Mouse (Mus musculus): ENCODE results near the gene Pex6.

DNA sequence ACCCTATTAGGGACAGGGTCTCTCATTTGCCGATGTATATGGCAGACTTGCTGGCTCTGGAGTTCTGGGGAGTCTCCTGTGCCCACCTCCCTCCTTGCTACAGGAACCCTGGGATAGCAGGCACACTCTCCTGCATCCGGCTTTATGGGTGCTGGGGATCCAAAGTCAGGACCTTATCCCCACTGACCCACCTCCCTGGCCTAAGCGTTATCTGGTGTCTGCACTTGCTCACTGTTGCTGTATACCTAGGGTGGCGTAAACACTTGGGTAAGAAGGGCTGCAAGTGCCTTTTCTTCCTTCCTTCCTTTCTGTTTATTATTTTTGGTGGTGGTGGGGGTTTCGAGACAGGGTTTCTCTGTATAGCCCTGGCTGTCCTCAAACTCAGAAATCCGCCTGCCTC is 30.0 kb downstream of the Pex6 start:
- no peak for TF ChIP-seq CTCF (IDR thresholded peaks at IDR 0.05; ENCODE audit: low read depth)
- no peak for TF ChIP-seq EP300 (IDR thresholded peaks at IDR 0.05; ENCODE audit: low read depth)

Measured in heart, postnatal 0 days (tissue).